Mouse (Mus musculus) kidney, adult 18-20 months (tissue): ENCODE data around the gene Usp17ld.
"Not testable (repeated sequence)": the region's sequence is repeated elsewhere in the genome, so short reads cannot be mapped to it uniquely, and the experiment has no call there.

Source experiments
- DNase-seq: peaks from one replicate; pipeline ENCODE4 v3.0.0; 2021

The Usp17ld gene

GRCm38 (mm10) chr7:103252405-103252804 is at the start of gene Usp17ld:
TSS of gene Usp17ld (minus strand) at chr7:103252505.
- not testable (repeated sequence) for DNase-seq

- DNase-seq = no peak
Observed at GRCm38 (mm10) chr7:103216696-103217095, 35.6 kb downstream of the Usp17ld start, which contains the start of gene Olfr594. TSS of gene Olfr594 (plus strand) at chr7:103216996.

GRCm38 (mm10) chr7:103212050-103212449 is 40.3 kb downstream of the Usp17ld start:
- not testable (repeated sequence) for DNase-seq

- no peak for DNase-seq
Observed at GRCm38 (mm10) chr7:103211562-103211961, 40.7 kb downstream of the Usp17ld start, which contains the start of gene Olfr593. TSS of gene Olfr593 (plus strand) at chr7:103211862.
